Mouse (Mus musculus) T-cell, adult 2 months (primary cell): ENCODE measurements around the gene Nudt7.

ENCODE experiments used
- DNase-seq: peaks from one replicate; pipeline ENCODE4 v3.0.0; 2022; ENCODE audit warnings: low spot score

Gene Nudt7

DNA sequence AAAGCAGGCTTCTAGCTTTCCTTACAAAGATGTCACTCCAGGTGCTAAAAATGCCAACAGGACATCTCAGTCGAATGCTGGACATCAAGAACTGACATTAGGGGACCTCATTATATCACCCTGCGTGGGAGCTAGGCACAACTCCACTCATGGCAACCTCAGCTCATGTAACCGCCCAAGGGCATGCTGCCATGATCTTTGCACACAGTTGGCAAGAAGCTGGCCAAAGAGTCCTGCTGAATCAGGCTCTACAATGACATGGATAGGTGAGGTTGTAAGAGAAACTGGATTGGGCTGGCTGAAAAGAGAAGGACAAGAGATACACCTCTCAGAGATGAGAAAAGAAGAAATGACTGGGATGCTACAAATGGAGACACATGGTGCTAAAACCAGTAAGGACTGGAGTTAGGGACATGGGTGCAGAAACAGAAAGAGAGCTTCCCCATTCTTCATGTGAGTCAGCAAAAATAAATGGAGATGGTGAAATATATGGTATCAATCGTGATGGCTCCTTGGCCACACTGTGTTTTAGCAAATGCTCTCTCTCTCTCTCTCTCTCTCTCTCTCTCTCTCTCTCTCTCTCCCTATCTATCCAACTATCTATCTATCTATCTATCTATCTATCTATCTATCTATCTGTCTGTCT lies 10.4 kb downstream of the Nudt7 start:
- no peak for DNase-seq

DNA sequence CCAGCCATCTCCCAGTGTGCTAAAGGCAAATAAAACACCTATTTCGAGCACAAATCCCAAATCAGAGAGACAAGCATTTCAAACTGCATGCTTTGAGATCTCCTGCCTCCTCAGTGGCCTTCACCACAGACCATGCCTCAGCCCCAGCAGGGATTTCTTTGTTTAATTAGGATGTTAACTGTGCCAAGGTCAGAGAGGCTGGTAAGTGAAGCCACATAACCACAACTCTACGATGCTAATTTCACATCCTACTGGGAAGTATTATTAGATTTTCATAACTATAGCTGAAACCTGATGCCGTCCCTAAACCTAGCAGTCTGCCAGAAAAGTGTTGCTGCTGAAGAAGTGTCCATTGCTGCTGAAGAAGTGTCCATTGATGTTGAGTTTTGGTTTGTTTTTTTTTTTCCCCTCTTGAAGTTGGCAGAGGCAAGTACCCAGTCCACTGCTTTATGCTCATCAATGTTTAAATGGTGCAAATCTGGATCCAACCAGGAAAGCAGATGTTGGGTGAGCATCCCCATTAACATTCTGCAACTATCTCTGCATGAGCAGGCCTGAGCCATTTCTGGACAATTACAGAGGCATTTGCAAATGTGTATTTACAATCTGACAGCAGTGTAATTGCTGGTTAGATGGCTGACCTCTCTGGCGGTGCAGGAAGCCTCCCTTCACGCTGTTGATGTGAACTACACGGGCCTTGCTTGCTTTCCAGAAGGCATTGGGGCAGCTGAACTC lies 20.1 kb downstream of the Nudt7 start:
- DNase-seq: no peak

DNA sequence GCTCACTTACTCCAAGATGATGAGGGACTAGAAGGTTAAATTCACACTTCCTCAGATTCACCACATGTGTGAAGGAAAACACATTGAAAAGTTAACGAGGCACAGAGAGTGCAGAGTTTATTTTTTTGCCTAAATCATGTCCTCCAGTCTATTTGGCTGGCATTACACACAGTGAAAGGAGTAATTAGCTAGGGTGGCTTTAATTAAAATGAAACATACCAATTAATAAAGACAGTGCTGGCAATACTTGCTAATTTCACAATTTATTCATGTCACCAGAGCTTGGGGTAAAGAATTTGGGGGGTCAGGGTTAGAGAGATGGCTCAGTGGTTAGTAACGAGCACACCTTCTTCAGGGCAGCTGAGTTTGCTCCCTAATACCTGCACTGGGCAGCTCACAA lies 25.2 kb downstream of the Nudt7 start:
- no peak for DNase-seq

DNA sequence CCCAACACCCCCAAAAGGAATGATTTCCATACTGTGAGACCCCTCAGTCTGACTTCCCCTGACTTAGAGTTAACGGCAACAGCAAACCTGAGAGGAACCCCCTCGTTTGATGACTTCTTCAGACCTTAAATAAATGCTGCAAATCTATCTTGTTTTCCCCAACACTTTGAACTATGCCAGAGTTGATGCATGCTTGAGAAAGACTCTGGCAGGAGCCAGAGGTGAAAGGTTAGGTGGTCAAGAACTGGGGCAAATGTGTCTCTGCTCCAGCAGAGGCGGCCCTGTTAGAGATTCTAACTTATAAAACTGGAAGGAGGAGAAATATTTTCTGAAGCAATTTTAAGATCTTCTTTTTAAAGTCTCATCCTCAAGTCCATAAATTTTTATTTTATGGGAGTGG lies 26.3 kb downstream of the Nudt7 start:
- DNase-seq: no peak

DNA sequence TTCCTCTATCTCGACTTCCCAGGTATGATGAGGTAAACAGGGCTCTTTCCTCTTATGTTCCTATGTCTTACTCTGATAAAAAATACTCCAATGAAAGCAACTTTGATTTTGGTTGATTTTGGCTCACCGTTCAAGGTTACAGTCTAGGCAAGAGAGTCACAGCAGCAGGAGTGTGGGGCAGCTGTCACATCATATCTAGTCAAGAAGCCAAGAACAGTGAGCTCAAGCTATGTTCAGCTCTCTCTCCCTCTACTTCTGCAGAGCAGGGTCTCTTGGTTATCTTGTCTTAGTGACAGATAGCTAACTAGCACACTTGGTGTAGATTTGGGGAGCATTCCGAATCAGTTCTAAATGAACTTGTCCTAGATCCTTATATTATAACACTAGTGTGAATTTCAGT lies 30.5 kb downstream of the Nudt7 start:
- no peak for DNase-seq

DNA sequence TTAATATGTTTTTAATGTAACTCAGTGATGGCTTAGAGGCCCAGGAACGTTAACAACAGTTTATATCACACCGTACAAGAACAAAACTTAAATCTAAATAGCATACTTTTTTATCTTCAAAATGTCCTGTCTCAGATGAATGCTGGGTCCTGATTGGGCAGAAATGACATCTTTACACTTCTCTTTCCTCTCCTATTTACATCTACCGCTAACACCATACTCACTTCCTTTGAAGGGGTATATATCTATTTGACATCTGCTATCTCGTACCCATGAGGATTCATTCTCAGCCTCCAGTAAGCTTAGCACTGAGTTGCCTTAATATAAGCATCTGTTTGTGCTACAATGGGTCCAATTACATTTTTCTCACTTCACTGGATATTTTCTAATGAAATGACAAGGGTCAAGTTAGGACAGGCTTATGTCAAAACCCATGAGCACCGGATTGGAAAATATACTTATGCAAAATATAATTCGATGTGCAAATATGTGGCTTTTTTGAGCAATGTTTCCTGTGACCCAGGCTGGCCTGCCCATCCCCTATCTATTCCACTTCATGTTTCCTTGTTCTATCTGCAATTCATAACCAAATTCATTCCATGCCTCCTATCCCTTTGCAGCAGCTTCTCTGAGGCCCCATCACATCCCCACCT lies 31.2 kb downstream of the Nudt7 start:
- DNase-seq: no peak

DNA sequence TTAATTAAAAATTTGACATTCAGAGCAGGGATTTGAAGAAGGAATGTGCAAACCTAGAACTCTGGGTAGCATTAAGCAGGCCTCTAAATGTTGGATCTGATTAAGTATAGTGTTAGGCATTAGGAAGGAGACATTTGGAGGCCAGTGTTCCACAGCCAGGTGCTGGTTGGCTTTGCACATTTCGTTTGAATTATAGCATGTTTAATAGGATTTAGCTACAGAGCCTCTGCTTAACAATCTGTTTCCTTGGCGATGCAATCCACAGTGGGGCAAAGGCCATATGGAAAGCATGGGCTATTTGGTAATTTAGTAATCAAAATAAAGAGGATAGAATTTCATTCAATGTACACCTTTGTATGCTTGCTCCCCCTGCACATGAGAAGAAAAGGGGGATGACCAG lies 32.4 kb downstream of the Nudt7 start:
- DNase-seq: no peak

DNA sequence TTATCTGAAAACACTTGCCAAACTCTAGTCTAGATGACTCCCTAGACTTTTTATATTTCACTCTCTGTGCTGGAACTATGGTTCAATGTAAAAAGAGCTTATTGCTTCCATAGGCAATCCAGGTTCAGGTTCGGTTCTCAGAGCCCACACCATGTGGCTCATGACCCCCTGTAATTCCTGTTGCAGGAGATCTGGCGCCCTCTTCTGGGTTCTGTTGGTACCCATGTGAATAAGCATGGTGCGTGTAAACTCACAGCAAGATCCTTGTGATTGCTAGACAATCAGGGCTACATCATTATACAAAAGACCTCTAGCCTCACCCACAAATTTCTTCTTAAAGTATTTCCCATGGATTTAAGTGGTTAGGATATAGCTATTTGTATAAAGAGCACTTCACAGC lies 43.4 kb downstream of the Nudt7 start:
- no peak for DNase-seq

DNA sequence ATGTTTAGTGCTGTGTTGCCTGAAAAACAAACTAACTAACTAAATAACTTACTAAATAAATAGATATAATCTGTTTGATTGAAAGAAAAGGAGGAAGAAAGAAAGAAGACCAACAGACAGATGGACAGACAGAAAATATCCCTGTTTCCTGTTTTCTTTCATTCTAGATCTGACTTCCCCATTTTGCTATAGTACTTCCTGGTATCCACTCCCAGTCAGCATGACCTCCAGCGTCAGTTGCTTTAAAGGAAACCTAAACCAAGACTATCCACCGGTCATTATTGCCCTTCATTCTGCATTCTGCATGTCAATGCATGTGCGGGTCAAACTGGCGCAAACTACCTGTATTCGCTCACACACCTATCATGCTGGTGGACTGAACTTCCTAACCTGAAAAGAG lies 60.0 kb downstream of the Nudt7 start:
- DNase-seq: no peak

DNA sequence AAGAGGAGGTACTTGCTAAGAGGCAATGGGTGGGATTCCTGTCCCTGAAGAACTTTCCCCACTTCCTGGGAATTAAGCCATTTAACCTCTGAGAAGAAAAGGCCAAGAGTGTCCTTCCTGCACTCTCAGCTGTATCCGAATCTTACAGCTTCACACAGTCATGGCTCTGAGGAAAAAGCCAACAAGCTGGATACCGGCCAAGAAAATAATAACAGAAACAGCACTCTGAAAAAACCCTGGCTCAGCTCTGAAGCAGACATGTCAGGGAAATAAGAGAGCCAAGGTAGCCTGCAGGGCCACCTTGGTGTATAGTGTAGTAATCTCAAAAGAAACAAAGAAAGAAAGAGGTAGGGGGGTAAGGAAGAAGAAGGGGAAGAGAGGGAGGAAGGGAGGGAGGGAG lies 65.6 kb downstream of the Nudt7 start:
- no peak for DNase-seq
